In the genomic region with DNA sequence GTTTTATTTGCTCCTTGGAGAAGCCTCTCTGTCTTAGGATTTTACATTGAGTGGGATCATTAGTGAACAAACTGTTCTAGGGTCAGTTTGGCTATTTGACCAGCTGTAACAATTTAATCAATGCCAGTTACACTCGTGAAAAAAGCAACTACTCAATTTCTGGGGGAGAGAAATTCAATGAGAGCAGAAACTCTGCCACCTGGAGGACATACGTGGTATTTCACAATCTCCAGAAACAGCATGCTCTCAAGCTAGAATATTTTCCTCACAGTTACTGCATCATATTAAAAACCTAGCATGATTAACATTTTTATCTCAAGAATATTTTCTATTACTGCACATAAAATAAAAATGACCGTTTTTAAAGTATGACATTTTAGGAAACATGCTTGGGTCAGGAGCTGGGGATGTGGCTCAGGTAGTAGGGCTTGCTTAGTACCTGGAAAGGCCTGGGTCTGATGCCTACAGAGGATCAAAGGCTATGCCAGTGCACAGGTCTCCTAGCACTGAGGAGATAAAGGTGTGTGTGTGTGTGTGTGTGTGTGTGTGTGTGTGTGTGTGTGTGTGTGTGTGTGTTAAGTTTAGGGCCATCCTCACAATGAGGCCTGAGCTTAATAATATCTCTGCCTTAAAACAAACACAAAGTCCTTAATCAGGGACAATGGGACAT, we compare ENCODE assay signal across 9 mouse cellular contexts. TPM values are rescaled to one million over a fixed set of nuclear protein-coding genes. Genes with fewer than 3 reads are reported as not detected.
A peak's percentile ranks its signal among the peaks of the same experiment; 100 is the strongest.
DNase-seq lines count a peak whose midpoint lies in the region; TF ChIP-seq lines count a peak whose summit lies in the region.
"Had no signal": no experiment of that assay in that cellular context is flagged by ENCODE, and none has a peak within 500 bp of the region (broad histone marks: within the 10 kb centered on the region; RNA-seq: fewer than 3 reads in every experiment).

No protein-coding gene starts in this region.

- no peaks in the 10 kb centered on the region for H3K9me3 ChIP-seq in heart, embryonic 10.5 days
- H3K9me3 ChIP-seq: neural tube, embryonic 12.5 days had no signal

- 3% methylated on average over 3 of the region's 3 CpGs for WGBS in heart, embryonic 10.5 days
- 4% methylated on average over 3 of the region's 3 CpGs for WGBS in spleen, adult 2 months

- peak; percentile 46 to 76 for DNase-seq in heart, postnatal 10 days
- DNase-seq in heart, embryonic 10.5 days (ENCODE audit: low spot score), result no peak
- no peak for DNase-seq in spleen, adult 2 months (ENCODE audit: low read depth in 1 of 2, low spot score in 2 of 2)
- no peak for DNase-seq in spleen, postnatal 36 days (ENCODE audit: low spot score in 2 of 2)
- peak; percentile 15 to 47 for DNase-seq in cerebellum, postnatal 36 days
- DNase-seq in layer of hippocampus, postnatal 10 days (ENCODE audit: low spot score in 2 of 2), result peak; percentile 65 to 72
- DNase-seq in splenic B cell, adult 2 months (ENCODE audit: low read depth, low spot score), result peak; percentile 42
- DNase-seq in spleen, postnatal 4 days (ENCODE audit: low spot score in 2 of 2), result no peak

- TF ChIP-seq POLR2A in spleen, adult 2 months (IDR thresholded peaks at IDR 0.05; ENCODE audit: low read depth, low read length), result no peak

- H3K4me1 ChIP-seq in heart, embryonic 10.5 days, result 0 out of 2 replicates have a peak, but pooled peaks cover 3% of the 10 kb centered on the region
- no peaks in the 10 kb centered on the region for H3K4me1 ChIP-seq in spleen, adult 2 months (ENCODE audit: control insufficient read depth, insufficient read depth, insufficient read length)
- H3K4me1 ChIP-seq: neural tube, embryonic 12.5 days had no signal

- H3K27ac ChIP-seq in heart, embryonic 10.5 days, result no peak overlapping the region
- no peak overlapping the region for H3K27ac ChIP-seq in spleen, adult 2 months (ENCODE audit: insufficient read depth, low read length)
- H3K27ac ChIP-seq: neural tube, embryonic 12.5 days had no signal

- TF ChIP-seq CTCF in spleen, adult 2 months (IDR thresholded peaks at IDR 0.05; ENCODE audit: extremely low read depth, insufficient read depth, insufficient read length, insufficient replicate concordance), result 0 out of 2 replicates have a peak, but pooled peaks have one; percentile 5

- H3K36me3 ChIP-seq in heart, embryonic 10.5 days, result peaks cover 20% of the 10 kb centered on the region
- peaks cover 3% of the 10 kb centered on the region for H3K36me3 ChIP-seq in spleen, adult 2 months (ENCODE audit: control insufficient read depth, insufficient read depth, low read length)
- H3K36me3 ChIP-seq in splenic B cell, adult 2 months (ENCODE audit: control insufficient read depth, insufficient read depth, low read length, poor library complexity, severe bottlenecking), result no peaks in the 10 kb centered on the region
- H3K36me3 ChIP-seq: neural tube, embryonic 12.5 days had no signal

- intact Hi-C loops in heart, postnatal 10 days (cut with DNase I), result loop anchor here (1.0 to 10.0 kb wide), 5 partner anchors 256 to 1030 kb away; no protein-coding TSS in a partner anchor

- H3K27me3 ChIP-seq in heart, embryonic 10.5 days (ENCODE audit: insufficient read depth, poor library complexity, severe bottlenecking), result no peaks in the 10 kb centered on the region
- H3K27me3 ChIP-seq in spleen, adult 2 months (ENCODE audit: control insufficient read depth, insufficient read depth, low read length), result no peaks in the 10 kb centered on the region
- no peaks in the 10 kb centered on the region for H3K27me3 ChIP-seq in splenic B cell, adult 2 months (ENCODE audit: control insufficient read depth, insufficient read depth, low read length, poor library complexity, severe bottlenecking)
- H3K27me3 ChIP-seq: neural tube, embryonic 12.5 days had no signal

- no peak overlapping the region for H3K4me3 ChIP-seq in heart, embryonic 10.5 days
- no peak overlapping the region for H3K4me3 ChIP-seq in spleen, adult 2 months (ENCODE audit: extremely low read depth, insufficient read depth, insufficient read length)
- H3K4me3 ChIP-seq: neural tube, embryonic 12.5 days had no signal

RNA-seq across cellular contexts. Expression of a gene that starts 7.1 kb away (rescaled TPM):
- 10 to 100 TPM; 14.7 to 16.7 TPM for total RNA-seq in heart, postnatal 10 days (2021)
- polyA plus RNA-seq in heart, embryonic 10.5 days (2016; fragmentation: Nextera tagmentation; extraction: Ambion mirVana), result 53.7 and 69.4 TPM in 2 replicates
- 0.26 and 0.40 TPM in 2 replicates for polyA plus RNA-seq in spleen, adult 2 months (2012; rRNA removed)
- total RNA-seq in layer of hippocampus, postnatal 10 days (2021), result 10 to 100 TPM; 33.6 to 37.4 TPM

RNA-seq across cellular contexts. Expression of a gene that starts 36.2 kb away (rescaled TPM):
- 10 to 100 TPM; 11.1 to 13.1 TPM for total RNA-seq in heart, postnatal 10 days (2021)
- 56.4 and 86.3 TPM in 2 replicates for polyA plus RNA-seq in heart, embryonic 10.5 days (2016; fragmentation: Nextera tagmentation; extraction: Ambion mirVana)
- polyA plus RNA-seq in spleen, adult 2 months (2012; rRNA removed), result 2.3 and 2.5 TPM in 2 replicates
- total RNA-seq in layer of hippocampus, postnatal 10 days (2021), result 10 to 100 TPM; 17.5 to 19.5 TPM

Comparison
In these comparisons a context has a peak if more than half of its experiments do, and no peak if none do; other contexts are left out.
1. DNase-seq: peak in heart, postnatal 10 days (2 of 2), cerebellum, postnatal 36 days (2 of 2), layer of hippocampus, postnatal 10 days (2 of 2) and splenic B cell, adult 2 months (single experiment); none in heart, embryonic 10.5 days (single experiment), spleen, adult 2 months (0 of 2), spleen, postnatal 36 days (0 of 2) and spleen, postnatal 4 days (0 of 2).